Mouse (Mus musculus): ENCODE measurements at regions not wholly inside any gene's neighbourhood (a gene's known extent, or its start where the extent isn't known, plus 50 kb on each side); places are given as distances from the start of the nearest gene placed in this dataset.
A peak's percentile ranks its signal among the peaks of the same experiment; 100 is the strongest.

- Histone ChIP-seq H3K36me3 (ENCODE audit: control insufficient read depth, insufficient read depth) (no peaks in the 10 kb centered on the region), H3K4me3 (replicated peaks; ENCODE audit: low read length) (no peak overlapping the region), H3K9ac (replicated peaks; ENCODE audit: low read depth, low read length) (no peak overlapping the region), H3K4me1 (replicated peaks; ENCODE audit: control insufficient read depth, insufficient read depth, low read length) (peaks cover 8% of the 10 kb centered on the region), H3K27ac (ENCODE audit: low read length) (no peak overlapping the region), H3K4me2 (ENCODE audit: low read length) (no peak overlapping the region), H3K9me3 (ENCODE audit: control insufficient read depth, low read length) (no peaks in the 10 kb centered on the region), H3K27me3 (replicated peaks; ENCODE audit: control insufficient read depth, insufficient read depth, low read length) (no peaks in the 10 kb centered on the region)
- WGBS = 88% methylated on average over 5 of the region's 5 CpGs
- no peak for ATAC-seq
These were observed 176.4 kb downstream of the 1700010I14Rik start for GRCm38 (mm10) chr17:9164501-9164900.

DNA sequence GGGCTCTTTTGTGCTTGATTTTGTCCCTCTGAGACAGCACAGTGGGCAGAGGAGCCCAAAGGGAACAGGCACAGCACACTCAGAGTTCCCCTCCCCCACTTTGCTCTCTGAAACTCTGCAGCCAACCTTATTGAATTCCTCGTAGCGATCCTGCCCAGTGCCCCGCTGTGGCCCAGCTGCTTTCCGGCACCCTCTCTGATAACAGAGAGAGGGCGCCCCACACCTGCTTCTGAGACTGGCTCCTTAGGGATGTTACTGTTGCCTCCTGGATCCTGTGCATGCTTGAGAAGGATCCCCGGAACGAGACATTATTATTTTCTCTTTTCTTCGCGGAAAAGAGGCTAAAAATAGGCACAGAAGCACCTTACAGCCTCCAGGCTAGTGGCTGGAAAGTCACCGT lies 179.0 kb downstream of the 1700010I14Rik start:
- H3K36me3 ChIP-seq (ENCODE audit: control insufficient read depth, insufficient read depth) = no peaks in the 10 kb centered on the region
- peaks cover 17% of the 10 kb centered on the region for H3K4me1 ChIP-seq (replicated peaks; ENCODE audit: control insufficient read depth, insufficient read depth, low read length)
- no peaks in the 10 kb centered on the region for H3K27me3 ChIP-seq (replicated peaks; ENCODE audit: control insufficient read depth, insufficient read depth, low read length)
- H3K9ac ChIP-seq (replicated peaks; ENCODE audit: low read depth, low read length) = peak overlapping the region; percentile 76
- peak overlapping the region; percentile 82 for H3K27ac ChIP-seq (ENCODE audit: low read length)
- peak overlapping the region; percentile 91 for H3K4me2 ChIP-seq (ENCODE audit: low read length)
- peak; percentile 85 for ATAC-seq
- no peaks in the 10 kb centered on the region for H3K9me3 ChIP-seq (ENCODE audit: control insufficient read depth, low read length)
- under 1% methylated on average over 10 of the region's 10 CpGs for WGBS
- peak overlapping the region; percentile 49 for H3K4me3 ChIP-seq (replicated peaks; ENCODE audit: low read length)

- peak; percentile 29 for ATAC-seq
- under 1% methylated on average over 20 of the region's 20 CpGs for WGBS
- H3K27me3 ChIP-seq (replicated peaks; ENCODE audit: control insufficient read depth, insufficient read depth, low read length) = no peaks in the 10 kb centered on the region
- peak overlapping the region; percentile 49 for H3K4me3 ChIP-seq (replicated peaks; ENCODE audit: low read length)
- peak overlapping the region; percentile 76 for H3K9ac ChIP-seq (replicated peaks; ENCODE audit: low read depth, low read length)
- H3K36me3 ChIP-seq (ENCODE audit: control insufficient read depth, insufficient read depth) = no peaks in the 10 kb centered on the region
- H3K4me1 ChIP-seq (replicated peaks; ENCODE audit: control insufficient read depth, insufficient read depth, low read length) = peaks cover 17% of the 10 kb centered on the region
- H3K9me3 ChIP-seq (ENCODE audit: control insufficient read depth, low read length) = no peaks in the 10 kb centered on the region
- H3K4me2 ChIP-seq (ENCODE audit: low read length) = peak overlapping the region; percentile 91
- H3K27ac ChIP-seq (ENCODE audit: low read length) = peak overlapping the region; percentile 82
These were observed 179.6 kb downstream of the 1700010I14Rik start for GRCm38 (mm10) chr17:9167571-9168201.

DNA sequence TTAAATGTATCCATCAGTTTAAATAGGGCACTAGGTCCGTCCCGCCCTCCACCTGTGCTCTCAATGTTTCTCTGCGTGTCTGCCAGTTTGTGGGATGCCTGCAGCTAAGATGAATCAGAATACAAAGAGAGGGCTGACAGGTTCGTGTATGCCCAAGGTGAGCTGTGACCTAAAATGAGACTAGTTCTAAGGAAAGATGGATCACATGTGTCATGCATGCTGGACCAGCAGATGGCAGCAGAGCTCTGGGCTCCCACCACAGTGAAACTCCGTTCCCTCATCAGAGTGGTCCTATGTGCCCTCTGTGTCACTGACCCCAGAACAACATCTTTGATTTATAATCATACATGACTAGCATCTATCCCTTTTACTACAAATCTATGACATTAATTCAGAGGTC lies 180.3 kb downstream of the 1700010I14Rik start:
- Histone ChIP-seq H3K9me3 (ENCODE audit: control insufficient read depth, low read length) (no peaks in the 10 kb centered on the region), H3K9ac (replicated peaks; ENCODE audit: low read depth, low read length) (peak overlapping the region; percentile 76), H3K4me3 (replicated peaks; ENCODE audit: low read length) (peak overlapping the region; percentile 49), H3K4me1 (replicated peaks; ENCODE audit: control insufficient read depth, insufficient read depth, low read length) (peaks cover 17% of the 10 kb centered on the region), H3K27ac (ENCODE audit: low read length) (peak overlapping the region; percentile 58; the same call in 1 of the 2 replicates), H3K27me3 (replicated peaks; ENCODE audit: control insufficient read depth, insufficient read depth, low read length) (no peaks in the 10 kb centered on the region), H3K4me2 (ENCODE audit: low read length) (peak overlapping the region; percentile 91), H3K36me3 (ENCODE audit: control insufficient read depth, insufficient read depth) (no peaks in the 10 kb centered on the region)
- peak; percentile 79 for ATAC-seq
- 1% methylated on average over 5 of the region's 5 CpGs for WGBS

GRCm38 (mm10) chr17:9169371-9169770 lies 181.2 kb downstream of the 1700010I14Rik start:
- peak overlapping the region; percentile 26 for H3K4me2 ChIP-seq (ENCODE audit: low read length)
- ATAC-seq = no peak
- peaks cover 17% of the 10 kb centered on the region for H3K4me1 ChIP-seq (replicated peaks; ENCODE audit: control insufficient read depth, insufficient read depth, low read length)
- H3K27ac ChIP-seq (ENCODE audit: low read length) = peak overlapping the region; percentile 50
- peak overlapping the region; percentile 42; the same call in 1 of the 2 replicates for H3K9ac ChIP-seq (replicated peaks; ENCODE audit: low read depth, low read length)
- H3K4me3 ChIP-seq (replicated peaks; ENCODE audit: low read length) = no peak overlapping the region
- 12% methylated on average over 11 of the region's 11 CpGs for WGBS
- no peaks in the 10 kb centered on the region for H3K27me3 ChIP-seq (replicated peaks; ENCODE audit: control insufficient read depth, insufficient read depth, low read length)
- H3K9me3 ChIP-seq (ENCODE audit: control insufficient read depth, low read length) = no peaks in the 10 kb centered on the region
- H3K36me3 ChIP-seq (ENCODE audit: control insufficient read depth, insufficient read depth) = no peaks in the 10 kb centered on the region

DNA sequence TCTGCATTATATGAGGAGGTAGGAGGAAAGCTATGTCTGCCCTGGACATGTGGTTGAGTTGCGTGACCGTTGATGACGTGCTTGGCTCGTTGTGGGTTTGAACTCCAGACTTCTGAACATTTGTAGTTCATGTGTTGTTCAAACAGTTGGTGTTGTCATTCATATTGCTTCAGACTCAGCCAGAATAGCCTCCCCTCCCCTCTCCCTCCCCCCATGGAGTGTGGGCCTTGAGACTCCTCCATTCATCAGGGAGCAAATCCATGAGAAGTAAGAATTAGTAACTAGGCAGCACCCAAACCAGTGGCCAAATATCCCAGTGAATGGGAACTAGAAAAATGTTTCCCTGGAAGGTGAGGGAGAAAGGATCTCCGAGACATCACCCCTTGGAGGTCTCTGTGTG lies 209.0 kb downstream of the 1700010I14Rik start:
- Histone ChIP-seq H3K27me3 (replicated peaks; ENCODE audit: control insufficient read depth, insufficient read depth, low read length) (no peaks in the 10 kb centered on the region), H3K9ac (replicated peaks; ENCODE audit: low read depth, low read length) (no peak overlapping the region), H3K9me3 (ENCODE audit: control insufficient read depth, low read length) (no peaks in the 10 kb centered on the region), H3K36me3 (ENCODE audit: control insufficient read depth, insufficient read depth) (no peaks in the 10 kb centered on the region), H3K4me2 (ENCODE audit: low read length) (no peak overlapping the region), H3K4me3 (replicated peaks; ENCODE audit: low read length) (no peak overlapping the region), H3K4me1 (replicated peaks; ENCODE audit: control insufficient read depth, insufficient read depth, low read length) (no peaks in the 10 kb centered on the region), H3K27ac (ENCODE audit: low read length) (no peak overlapping the region)
- ATAC-seq = no peak
- 87% methylated on average over 5 of the region's 5 CpGs for WGBS

GRCm38 (mm10) chr17:9200386-9200785 lies 212.3 kb downstream of the 1700010I14Rik start:
- Histone ChIP-seq H3K27me3 (replicated peaks; ENCODE audit: control insufficient read depth, insufficient read depth, low read length) (no peaks in the 10 kb centered on the region), H3K36me3 (ENCODE audit: control insufficient read depth, insufficient read depth) (no peaks in the 10 kb centered on the region), H3K27ac (ENCODE audit: low read length) (no peak overlapping the region), H3K4me2 (ENCODE audit: low read length) (no peak overlapping the region), H3K9me3 (ENCODE audit: control insufficient read depth, low read length) (no peaks in the 10 kb centered on the region), H3K9ac (replicated peaks; ENCODE audit: low read depth, low read length) (no peak overlapping the region), H3K4me3 (replicated peaks; ENCODE audit: low read length) (no peak overlapping the region), H3K4me1 (replicated peaks; ENCODE audit: control insufficient read depth, insufficient read depth, low read length) (peaks cover 2% of the 10 kb centered on the region; the same call in 1 of the 2 replicates)
- no peak for ATAC-seq
- WGBS = 96% methylated on average over 7 of the region's 7 CpGs

- no peak overlapping the region for H3K9ac ChIP-seq (replicated peaks; ENCODE audit: low read depth, low read length)
- H3K4me1 ChIP-seq (replicated peaks; ENCODE audit: control insufficient read depth, insufficient read depth, low read length) = peaks cover 2% of the 10 kb centered on the region; the same call in 1 of the 2 replicates
- H3K27ac ChIP-seq (ENCODE audit: low read length) = no peak overlapping the region
- no peak for ATAC-seq
- no peaks in the 10 kb centered on the region for H3K27me3 ChIP-seq (replicated peaks; ENCODE audit: control insufficient read depth, insufficient read depth, low read length)
- no peaks in the 10 kb centered on the region for H3K36me3 ChIP-seq (ENCODE audit: control insufficient read depth, insufficient read depth)
- no peaks in the 10 kb centered on the region for H3K9me3 ChIP-seq (ENCODE audit: control insufficient read depth, low read length)
- WGBS = 3% methylated on average over 2 of the region's 2 CpGs
- no peak overlapping the region for H3K4me2 ChIP-seq (ENCODE audit: low read length)
- H3K4me3 ChIP-seq (replicated peaks; ENCODE audit: low read length) = no peak overlapping the region
These were observed 214.4 kb downstream of the 1700010I14Rik start for GRCm38 (mm10) chr17:9202496-9202895.

GRCm38 (mm10) chr17:9210626-9211025 lies 211.2 kb upstream of the Gm17728 start:
- Histone ChIP-seq H3K27me3 (replicated peaks; ENCODE audit: control insufficient read depth, insufficient read depth, low read length) (no peaks in the 10 kb centered on the region), H3K36me3 (ENCODE audit: control insufficient read depth, insufficient read depth) (no peaks in the 10 kb centered on the region), H3K4me1 (replicated peaks; ENCODE audit: control insufficient read depth, insufficient read depth, low read length) (no peaks in the 10 kb centered on the region), H3K27ac (ENCODE audit: low read length) (no peak overlapping the region), H3K4me2 (ENCODE audit: low read length) (no peak overlapping the region), H3K9me3 (ENCODE audit: control insufficient read depth, low read length) (no peaks in the 10 kb centered on the region), H3K9ac (replicated peaks; ENCODE audit: low read depth, low read length) (no peak overlapping the region), H3K4me3 (replicated peaks; ENCODE audit: low read length) (no peak overlapping the region)
- WGBS = 59% methylated on average over 2 of the region's 2 CpGs
- peak; percentile 36; the same call in 1 of the 2 replicates for ATAC-seq
